ENCODE assay signal across 14 mouse cellular contexts in the genomic region with DNA sequence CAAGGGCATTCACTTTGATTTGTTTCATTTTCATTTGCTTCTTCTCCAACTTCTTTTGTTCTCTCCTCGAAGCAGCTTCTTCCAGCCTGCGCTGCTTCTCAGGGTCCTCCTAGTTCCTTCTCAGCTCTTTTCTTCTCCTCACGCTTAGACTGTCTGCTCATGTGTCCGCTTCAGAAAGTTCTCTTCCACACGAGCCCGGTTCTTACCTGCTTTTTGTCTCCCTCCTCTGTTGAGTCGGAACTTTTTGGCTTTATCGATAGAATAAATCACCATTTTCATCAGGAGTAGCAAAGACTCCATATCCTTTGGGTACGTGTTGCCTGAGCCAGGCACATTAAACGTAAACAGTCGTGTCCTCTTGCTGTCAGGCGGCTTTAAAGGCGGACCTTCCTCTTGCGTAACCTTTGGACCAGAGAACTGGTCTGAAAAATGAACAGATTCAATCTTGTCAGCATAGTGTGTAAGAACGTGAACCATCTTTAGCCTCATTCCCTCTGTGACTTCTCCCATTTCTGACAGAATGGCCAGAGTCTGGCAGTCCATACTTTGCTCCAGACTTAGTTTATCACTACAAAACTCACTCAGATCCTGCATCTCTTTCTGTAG.
DNase-seq lines count a peak whose midpoint lies in the region; ATAC-seq lines count a peak whose summit lies in the region.
"Had no signal": no experiment of that assay in that cellular context is flagged by ENCODE, and none has a peak within 500 bp of the region (broad histone marks: within the 10 kb centered on the region; RNA-seq: fewer than 3 reads in every experiment).

No protein-coding gene starts in this region.

- H3K4me3 ChIP-seq in hindbrain, embryonic 14.5 days (replicated peaks; ENCODE audit: low read length), result no peak overlapping the region
- H3K4me3 ChIP-seq: forebrain, embryonic 13.5 days; heart, embryonic 15.5 days; limb, embryonic 13.5 days; midbrain, embryonic 15.5 days had no signal

- 91% methylated on average over 15 of the region's 15 CpGs for WGBS in hindbrain, embryonic 14.5 days

- no peak overlapping the region for H3K27ac ChIP-seq in hindbrain, embryonic 14.5 days
- H3K27ac ChIP-seq: forebrain, embryonic 13.5 days; heart, embryonic 15.5 days; limb, embryonic 13.5 days; midbrain, embryonic 15.5 days had no signal

- DNase-seq in adrenal gland, postnatal 10 days, result peak; percentile 14
- no peak for DNase-seq in adrenal gland, adult 8-10 months
- peak; percentile 9 to 20 for DNase-seq in urinary bladder, adult 18-20 months (ENCODE audit: low spot score in 2 of 2)
- DNase-seq in urinary bladder, postnatal 25 days (ENCODE audit: low spot score), result no peak
- peak; percentile 49 for DNase-seq in lung, postnatal 10 days
- no peak for DNase-seq in right cerebral cortex, postnatal 4 days
- no peak for DNase-seq in thymus, postnatal 10 days (ENCODE audit: low spot score in 2 of 2)
- no peak for DNase-seq in hindbrain, embryonic 14.5 days (ENCODE audit: low spot score)
- DNase-seq: cerebellum, adult 2 months; kidney, adult 8-10 months had no signal

- no peak overlapping the region for H3K9ac ChIP-seq in hindbrain, embryonic 14.5 days
- H3K9ac ChIP-seq: forebrain, embryonic 13.5 days; heart, embryonic 15.5 days; limb, embryonic 13.5 days; midbrain, embryonic 15.5 days had no signal

- no peaks in the 10 kb centered on the region for H3K36me3 ChIP-seq in hindbrain, embryonic 14.5 days (replicated peaks; ENCODE audit: control insufficient read depth, insufficient read depth)
- H3K36me3 ChIP-seq: heart, embryonic 15.5 days; limb, embryonic 13.5 days; midbrain, embryonic 15.5 days had no signal

- H3K9me3 ChIP-seq in hindbrain, embryonic 14.5 days (ENCODE audit: control insufficient read depth, low read length), result no peaks in the 10 kb centered on the region
- H3K9me3 ChIP-seq: forebrain, embryonic 13.5 days; heart, embryonic 15.5 days; limb, embryonic 13.5 days; midbrain, embryonic 15.5 days had no signal

- H3K27me3 ChIP-seq in hindbrain, embryonic 14.5 days (ENCODE audit: control insufficient read depth, insufficient read depth, low read length), result no peaks in the 10 kb centered on the region
- H3K27me3 ChIP-seq: forebrain, embryonic 13.5 days; heart, embryonic 15.5 days; limb, embryonic 13.5 days; midbrain, embryonic 15.5 days had no signal

- no peak for ATAC-seq in hindbrain, embryonic 14.5 days (ENCODE audit: low FRiP score)
- ATAC-seq: forebrain, embryonic 13.5 days; midbrain, embryonic 15.5 days had no signal

- no peaks in the 10 kb centered on the region for H3K4me1 ChIP-seq in hindbrain, embryonic 14.5 days (replicated peaks; ENCODE audit: control insufficient read depth, insufficient read depth, low read length)
- H3K4me1 ChIP-seq: forebrain, embryonic 13.5 days; heart, embryonic 15.5 days; limb, embryonic 13.5 days; midbrain, embryonic 15.5 days had no signal

- no peak overlapping the region for H3K4me2 ChIP-seq in hindbrain, embryonic 14.5 days (replicated peaks)
- H3K4me2 ChIP-seq: forebrain, embryonic 13.5 days; heart, embryonic 15.5 days; limb, embryonic 13.5 days; midbrain, embryonic 15.5 days had no signal

Comparison
In these comparisons a context has a peak if more than half of its experiments do, and no peak if none do; other contexts are left out.
1. DNase-seq: peak in adrenal gland, postnatal 10 days (single experiment), urinary bladder, adult 18-20 months (2 of 2) and lung, postnatal 10 days (single experiment); none in adrenal gland, adult 8-10 months (single experiment), urinary bladder, postnatal 25 days (single experiment), right cerebral cortex, postnatal 4 days (single experiment), thymus, postnatal 10 days (0 of 2) and hindbrain, embryonic 14.5 days (single experiment).